ENCODE assay signal across 8 mouse cellular contexts in the genomic region with DNA sequence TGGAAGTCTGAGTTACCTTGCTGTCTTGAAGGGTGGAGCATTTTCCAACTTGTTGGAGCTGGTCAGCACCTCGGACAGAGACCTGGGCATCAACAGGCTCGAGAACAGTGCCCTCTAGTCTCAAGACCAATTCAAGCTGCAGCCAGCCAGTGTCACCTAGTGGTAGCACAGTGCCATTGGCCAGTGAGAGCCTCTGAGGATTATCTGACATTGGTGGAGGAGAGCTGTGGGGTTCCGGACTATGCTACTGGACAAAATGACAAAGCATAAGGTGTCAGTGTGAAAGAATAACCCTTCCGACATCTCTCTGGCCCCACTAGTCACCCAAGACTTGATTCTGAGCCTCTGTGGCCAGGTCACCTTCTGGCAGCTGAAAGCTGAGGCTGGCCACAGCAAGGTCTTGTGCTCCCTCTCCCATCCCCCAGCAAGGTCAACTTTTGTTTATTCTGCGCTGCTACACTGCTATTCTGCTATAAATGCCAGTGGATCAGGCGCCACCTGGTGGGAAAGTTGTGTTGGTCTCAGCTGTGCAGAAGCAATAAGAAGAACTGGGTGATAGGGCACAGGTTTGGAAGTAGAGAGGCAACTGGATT.
DNase-seq lines count a peak whose midpoint lies in the region; ATAC-seq lines count a peak whose summit lies in the region.

No protein-coding gene starts in this region.

- peak; percentile 75 for DNase-seq in ZHBTc4 (ENCODE audit: low read depth, low spot score)
- DNase-seq in cerebellum, postnatal 10 days = peak; percentile 81 to 82
- DNase-seq in frontal cortex, postnatal 14 days (ENCODE audit: low spot score in 2 of 2) = peak; percentile 28 to 61
- DNase-seq in hindbrain, embryonic 14.5 days (ENCODE audit: low spot score) = peak; percentile 69
- peak; percentile 32 to 48 for DNase-seq in layer of hippocampus, postnatal 36 days
- DNase-seq in right cerebral cortex, postnatal 25 days = peak; percentile 34
- no peak for DNase-seq in thymus, postnatal 0 days (ENCODE audit: low spot score)

- no peaks in the 10 kb centered on the region for H3K4me1 ChIP-seq in hindbrain, embryonic 14.5 days (replicated peaks; ENCODE audit: control insufficient read depth, insufficient read depth, low read length)

- H3K27ac ChIP-seq in hindbrain, embryonic 14.5 days = no peak overlapping the region

- H3K9ac ChIP-seq in hindbrain, embryonic 14.5 days = no peak overlapping the region

- no peaks in the 10 kb centered on the region for H3K27me3 ChIP-seq in hindbrain, embryonic 14.5 days (ENCODE audit: control insufficient read depth, insufficient read depth, low read length)

- H3K9me3 ChIP-seq in hindbrain, embryonic 14.5 days (ENCODE audit: control insufficient read depth, low read length) = no peaks in the 10 kb centered on the region

- 16% methylated on average over 6 of the region's 6 CpGs for WGBS in hindbrain, embryonic 14.5 days

- peak; percentile 71; the same call in 1 of the 2 replicates for ATAC-seq in hindbrain, embryonic 14.5 days (ENCODE audit: low FRiP score)
- peak; percentile 83 for ATAC-seq in megakaryocyte progenitor cell, adult 5-6 weeks (replicated peaks; ENCODE audit: poor library complexity)

- no peaks in the 10 kb centered on the region for H3K36me3 ChIP-seq in hindbrain, embryonic 14.5 days (replicated peaks; ENCODE audit: control insufficient read depth, insufficient read depth)

- H3K4me2 ChIP-seq in hindbrain, embryonic 14.5 days (replicated peaks) = no peak overlapping the region

- no peak overlapping the region for H3K4me3 ChIP-seq in hindbrain, embryonic 14.5 days (replicated peaks; ENCODE audit: low read length)
